Mouse (Mus musculus) inflammation-experienced regulatory T-cells, adult 6 months (primary cell): Measurements from ENCODE around the gene Tnr. TPM values are rescaled to one million over a fixed set of nuclear protein-coding genes. Genes with fewer than 3 reads are reported as not detected.
A peak's percentile ranks its signal among the peaks of the same experiment; 100 is the strongest.

Source experiments
- ATAC-seq: one replicate; pipeline ENCODE4 v1.8.0; 2017
- polyA plus RNA-seq, 3 experiments: library from polyadenylated mRNA; unstranded; fragments of 100-300 nt; shearing (Covaris generic); gene quantifications; one replicate each; pipeline ENCODE4 v1.2.1; 2017

Gene Tnr
- polyA plus RNA-seq, 3 experiments from 2014 or later: 0.05 TPM; not detected in 2

DNA sequence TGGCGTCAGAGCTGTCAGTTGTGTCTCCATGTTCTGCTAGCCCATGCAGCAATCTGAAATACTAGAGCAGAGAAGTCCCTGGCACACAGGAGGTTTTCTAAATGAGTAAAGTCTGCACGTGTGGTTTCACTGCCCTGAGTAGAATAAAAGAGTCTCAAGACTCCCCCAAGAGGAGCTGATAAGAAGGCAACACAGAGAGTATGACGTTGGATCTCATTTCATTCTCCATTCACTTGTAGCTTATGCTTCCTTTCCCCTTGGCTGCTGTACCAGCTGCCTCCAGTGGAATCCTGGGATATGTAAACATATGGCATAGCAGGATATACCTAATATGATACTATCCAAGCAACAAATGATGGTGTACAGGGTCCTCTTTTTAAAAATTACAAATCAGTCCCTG, 285.9 kb downstream of the Tnr start:
- ATAC-seq: no peak

DNA sequence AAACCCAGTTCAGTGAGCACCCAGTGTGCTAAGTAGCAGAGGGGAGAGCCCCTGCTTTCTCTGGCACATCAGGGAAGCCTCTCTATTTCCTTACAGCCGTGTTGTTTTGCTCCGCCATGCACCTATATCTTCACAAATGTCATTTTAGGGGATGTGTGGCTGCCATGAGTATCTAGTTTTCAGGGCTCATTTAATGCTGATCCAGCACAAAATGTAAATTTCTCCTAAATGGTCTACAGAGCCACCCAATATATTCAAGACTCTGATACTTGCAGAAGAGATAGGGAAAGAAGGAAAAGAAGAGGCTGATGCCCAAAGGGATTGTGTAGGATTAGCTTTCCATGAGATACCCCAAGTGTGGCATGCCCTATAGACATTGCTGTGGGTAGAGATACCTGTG, 288.2 kb downstream of the Tnr start:
- no peak for ATAC-seq

DNA sequence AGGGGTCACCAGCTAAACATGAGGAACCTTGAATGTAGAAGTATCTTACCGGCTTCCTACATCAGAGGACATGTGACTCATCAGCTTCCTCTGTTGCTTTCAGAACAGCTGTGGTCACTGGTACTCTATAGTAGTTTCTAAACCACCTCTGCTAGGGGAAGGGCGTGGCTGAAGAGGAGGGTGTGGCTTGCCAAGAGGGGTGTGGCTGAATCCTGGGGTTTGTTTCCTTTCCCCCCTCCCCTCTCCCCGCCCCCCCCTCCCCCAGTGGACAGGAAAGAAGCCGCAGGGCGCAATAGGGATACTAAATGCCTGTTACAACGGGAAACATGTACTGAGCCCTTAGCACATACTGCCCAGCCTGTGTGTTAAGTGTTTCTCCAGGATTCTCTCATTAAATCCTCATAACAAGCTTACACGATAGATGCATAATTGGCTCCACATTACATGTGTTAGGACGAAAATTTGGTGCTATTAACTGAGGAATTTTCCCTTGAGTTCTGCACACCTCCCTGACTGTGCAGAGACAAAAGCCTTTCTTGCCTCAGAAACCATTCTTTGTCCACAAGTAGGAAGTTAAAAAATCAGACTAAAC, 289.3 kb downstream of the Tnr start:
- ATAC-seq: peak; percentile 93

DNA sequence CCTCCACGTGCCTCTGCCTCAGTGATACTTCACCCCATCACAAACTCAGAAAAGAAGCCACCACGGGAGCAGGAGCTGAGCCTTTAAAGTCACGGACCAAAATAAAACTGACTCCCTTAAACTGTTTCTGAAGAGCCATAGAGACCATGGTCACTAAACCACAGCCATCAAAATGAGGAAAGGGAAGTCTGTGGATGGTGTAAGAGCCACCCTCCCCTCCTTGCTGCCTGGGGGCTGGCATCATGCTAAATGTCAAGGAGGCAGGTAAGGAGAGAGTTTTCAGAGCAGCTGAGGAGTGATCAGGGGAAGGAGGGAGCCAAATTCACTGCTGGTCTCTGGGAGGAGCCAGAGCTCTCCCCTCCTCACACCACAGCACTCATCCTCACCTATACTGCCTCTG, 290.8 kb downstream of the Tnr start:
- no peak for ATAC-seq

DNA sequence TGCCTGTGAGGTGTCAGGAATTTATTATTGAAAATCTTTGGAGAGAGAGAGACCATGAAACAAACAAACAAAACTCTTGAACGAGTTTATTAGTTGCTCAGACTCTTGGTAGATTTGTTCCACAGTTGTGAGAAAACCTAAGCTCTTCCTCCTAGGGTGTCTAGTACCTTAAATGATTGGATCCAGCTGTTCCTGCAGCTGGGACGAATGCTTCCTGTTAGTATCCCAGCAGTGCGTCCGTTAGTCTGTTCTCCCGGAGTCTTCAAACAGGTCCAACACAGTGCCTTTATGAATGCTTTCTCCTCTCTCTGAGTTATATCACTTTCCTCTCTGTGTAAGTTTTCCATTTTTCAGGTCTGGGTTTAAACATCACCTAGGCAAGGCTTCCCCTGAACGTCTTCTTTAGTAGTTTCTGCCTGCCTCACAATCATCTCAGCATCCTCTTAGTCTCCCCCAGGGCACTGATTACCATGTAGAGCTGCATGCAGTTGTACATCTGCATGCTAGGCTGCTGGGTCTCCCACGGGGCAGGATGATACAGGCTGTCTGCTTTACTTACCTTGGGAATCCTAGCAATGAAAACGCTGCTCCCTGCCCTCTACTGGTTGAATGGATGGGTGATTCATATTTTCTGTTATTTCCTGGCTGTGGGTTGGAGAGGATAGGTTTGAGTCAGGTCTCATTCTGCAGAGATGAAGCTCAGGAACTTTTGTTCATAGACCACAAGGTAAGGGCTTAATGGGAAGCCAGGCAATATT, 293.2 kb downstream of the Tnr start:
- ATAC-seq: no peak

DNA sequence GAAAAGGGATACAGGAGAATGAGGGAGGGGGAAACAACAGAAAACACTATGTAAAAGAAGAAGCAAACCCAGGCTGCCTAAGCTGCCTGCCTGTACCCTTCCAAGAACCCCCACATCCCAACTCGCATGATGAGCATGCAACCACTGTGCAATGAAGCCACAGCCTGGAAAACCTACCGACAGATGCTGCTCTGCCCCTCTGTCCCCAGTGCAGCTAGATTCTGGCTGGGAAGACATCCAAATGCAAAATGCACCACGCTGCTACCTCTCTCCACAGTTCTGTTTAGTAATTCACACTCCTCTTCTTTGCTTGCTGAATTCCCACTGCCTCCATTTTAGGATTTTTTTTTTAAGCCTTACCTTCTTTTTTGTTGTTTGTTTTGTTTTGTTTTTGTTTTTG, 295.9 kb downstream of the Tnr start:
- ATAC-seq: no peak

DNA sequence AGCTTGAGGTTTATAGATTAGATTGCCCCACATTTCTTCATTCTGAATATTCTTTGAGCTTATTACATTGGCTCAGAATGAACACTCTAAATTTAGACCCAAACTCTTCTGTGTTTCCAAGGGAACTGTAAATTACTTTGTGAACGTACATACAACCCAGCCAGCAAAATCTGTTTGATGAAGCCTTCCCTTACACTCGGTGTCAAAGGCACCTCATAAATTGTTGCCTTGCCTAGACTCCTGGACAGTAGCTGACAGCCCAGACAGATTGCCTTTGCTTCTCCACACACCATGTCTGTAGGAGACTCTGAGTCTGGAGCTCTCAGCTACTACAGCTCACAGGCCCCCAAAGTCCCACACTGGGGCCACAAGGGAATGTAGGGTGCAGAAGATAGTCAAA, 298.8 kb downstream of the Tnr start:
- ATAC-seq: no peak

DNA sequence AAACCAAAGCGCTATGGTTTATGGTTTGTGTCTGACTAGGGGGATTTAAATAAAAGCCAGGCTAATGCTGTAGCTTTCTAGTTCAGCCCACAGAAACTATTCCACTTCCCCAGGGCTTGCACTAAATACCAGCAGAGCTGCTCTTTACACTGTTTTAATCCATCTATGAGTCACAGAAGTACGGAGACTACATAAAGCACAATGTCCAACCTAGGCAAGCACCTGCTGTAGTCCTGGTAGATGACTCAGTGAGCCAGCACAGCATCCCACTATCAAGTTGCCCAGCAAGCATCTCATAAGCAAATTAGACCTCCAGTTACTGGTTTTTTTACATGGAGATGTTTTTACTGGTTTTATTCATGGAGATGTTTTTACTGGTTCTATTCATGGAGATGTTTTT, 305.0 kb downstream of the Tnr start:
- no peak for ATAC-seq

DNA sequence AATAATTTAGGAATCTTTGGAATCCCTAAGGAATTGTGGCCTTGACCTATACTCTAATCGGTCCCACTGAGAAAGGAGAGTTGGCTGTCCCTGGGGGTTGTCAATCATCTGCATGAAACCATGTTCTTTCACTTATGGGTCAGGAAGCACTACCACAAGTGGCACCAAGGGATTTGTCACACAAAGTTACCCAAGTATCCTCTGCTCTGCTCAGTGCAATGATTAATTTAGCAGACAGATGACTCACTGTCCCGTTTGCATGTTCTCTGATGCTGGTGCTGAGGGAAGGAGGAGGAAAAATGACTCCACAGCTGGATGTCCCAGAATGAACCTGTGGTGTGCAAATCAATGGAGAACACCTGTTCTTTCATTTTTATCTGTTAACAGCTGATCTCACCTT, 309.6 kb downstream of the Tnr start:
- ATAC-seq: no peak

DNA sequence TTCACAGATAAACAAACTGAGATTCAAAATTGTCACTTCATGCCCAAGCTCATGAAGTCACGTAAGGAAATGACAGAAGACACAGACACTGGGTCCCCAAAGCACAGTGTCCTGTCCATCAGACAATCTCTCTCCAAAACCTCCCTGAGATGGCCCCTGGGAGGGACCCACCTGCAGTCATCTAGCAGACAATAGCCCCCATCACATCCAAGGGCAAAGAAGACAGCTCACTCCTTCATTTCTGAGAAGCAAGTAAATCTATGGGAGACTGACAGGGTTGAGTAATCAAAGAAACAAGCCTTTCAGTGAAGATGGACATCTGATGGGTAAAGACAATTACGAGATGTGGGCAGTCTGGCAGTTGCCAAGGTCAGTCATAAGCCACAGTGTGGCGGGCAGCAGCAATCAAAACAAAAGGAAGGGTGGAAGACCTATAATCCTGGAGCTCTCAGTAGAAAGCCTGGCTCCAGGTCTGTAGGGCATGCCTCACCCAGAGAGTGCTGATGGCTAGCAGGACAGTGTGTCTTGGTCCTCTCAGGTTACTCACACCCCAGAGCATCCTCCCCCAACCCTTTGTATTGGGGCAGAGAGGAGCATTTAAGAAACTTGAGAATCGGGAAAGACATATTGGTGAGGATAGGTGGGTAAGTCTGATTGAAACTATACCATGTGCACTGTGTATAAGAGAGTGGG, 310.2 kb downstream of the Tnr start:
- no peak for ATAC-seq

DNA sequence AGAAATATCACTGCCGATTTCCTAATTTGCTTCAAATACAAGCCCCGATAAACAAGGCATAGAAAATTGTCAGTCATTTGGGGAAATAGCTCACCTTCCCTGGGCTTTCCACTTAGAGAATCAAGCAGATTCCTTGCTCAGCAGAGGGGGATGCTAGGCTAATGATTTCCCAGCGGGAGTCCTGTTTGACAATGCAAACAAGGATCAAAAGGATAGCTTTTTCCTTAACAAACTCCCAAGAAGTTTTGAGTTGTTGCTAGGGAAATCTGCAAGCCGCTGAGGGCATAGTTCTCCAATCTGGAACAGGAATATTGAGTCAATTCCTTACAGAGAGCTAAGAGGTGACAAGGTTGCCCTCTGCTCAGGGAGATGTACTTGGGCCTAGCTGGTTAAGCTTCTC, 311.6 kb downstream of the Tnr start:
- ATAC-seq: no peak

DNA sequence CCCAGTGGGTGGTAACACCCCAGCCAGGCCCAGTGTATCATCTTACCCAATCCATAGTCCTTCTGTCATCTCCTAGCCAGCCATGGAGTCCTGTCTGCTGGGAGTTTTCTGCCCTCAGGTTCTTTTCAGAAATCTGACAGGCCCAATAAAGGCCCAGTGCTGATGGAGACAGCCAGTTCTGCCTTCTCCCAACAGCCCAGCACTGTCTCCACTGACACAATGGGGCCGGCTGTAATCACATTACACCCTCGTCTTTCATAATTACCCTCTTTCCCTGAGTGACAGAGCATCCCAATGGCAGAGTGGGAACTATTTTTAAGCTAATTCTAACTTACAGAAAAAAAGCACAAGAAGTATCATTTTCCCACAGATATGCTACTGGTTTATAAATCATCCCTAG, 316.8 kb downstream of the Tnr start:
- ATAC-seq: no peak

DNA sequence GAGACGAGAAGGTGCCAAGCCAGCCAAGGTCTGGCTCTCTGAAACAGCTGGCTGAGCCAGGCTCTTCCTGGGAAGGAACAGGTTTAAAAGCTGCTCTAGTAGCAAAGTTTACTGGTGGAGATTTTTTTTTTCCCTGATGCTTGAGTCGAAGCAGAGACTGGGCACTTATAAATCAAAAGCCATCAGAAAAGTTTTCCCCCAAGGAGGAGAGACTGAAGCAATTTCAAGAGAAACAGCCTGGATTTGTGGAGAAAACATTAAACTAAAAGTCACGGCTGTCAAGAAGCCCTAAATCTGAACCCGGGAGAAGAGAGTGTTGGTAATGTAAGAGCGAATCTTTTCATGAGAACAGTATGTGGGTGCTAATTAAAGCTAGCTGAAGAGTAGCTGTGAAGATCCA, 319.3 kb downstream of the Tnr start:
- ATAC-seq: no peak

DNA sequence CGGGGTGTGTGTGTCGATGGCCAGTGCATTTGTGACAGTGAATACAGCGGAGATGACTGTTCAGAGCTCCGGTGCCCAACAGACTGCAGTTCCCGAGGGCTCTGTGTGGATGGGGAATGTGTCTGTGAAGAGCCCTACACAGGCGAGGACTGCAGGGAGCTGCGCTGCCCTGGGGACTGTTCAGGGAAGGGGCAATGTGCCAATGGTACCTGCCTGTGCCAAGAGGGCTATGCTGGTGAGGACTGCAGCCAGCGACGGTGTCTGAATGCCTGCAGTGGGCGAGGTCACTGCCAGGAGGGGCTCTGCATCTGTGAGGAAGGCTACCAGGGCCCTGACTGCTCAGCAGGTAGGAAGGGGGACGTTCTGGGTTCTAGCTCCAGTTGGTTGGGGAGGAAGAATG, 328.5 kb downstream of the Tnr start:
- ATAC-seq: no peak

DNA sequence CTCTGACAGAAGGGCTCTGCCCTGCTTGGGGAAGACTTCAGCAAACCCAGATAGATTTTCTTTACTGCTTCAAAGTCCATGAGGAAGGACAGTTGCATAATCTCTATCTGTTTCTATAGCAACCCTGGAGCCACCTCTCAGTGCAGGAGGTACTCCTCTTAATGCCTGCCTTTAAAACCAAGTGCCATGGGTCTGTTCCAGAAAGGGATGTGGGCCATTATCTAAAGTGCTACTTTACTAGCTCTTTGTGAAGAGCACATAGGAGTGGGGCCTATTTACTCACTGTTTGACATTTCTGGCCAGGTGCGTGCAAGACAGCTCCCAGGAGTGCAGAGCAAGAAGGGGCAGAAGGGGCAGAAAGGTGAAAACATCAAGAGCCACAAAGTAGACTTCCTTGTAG, 330.7 kb downstream of the Tnr start:
- no peak for ATAC-seq

DNA sequence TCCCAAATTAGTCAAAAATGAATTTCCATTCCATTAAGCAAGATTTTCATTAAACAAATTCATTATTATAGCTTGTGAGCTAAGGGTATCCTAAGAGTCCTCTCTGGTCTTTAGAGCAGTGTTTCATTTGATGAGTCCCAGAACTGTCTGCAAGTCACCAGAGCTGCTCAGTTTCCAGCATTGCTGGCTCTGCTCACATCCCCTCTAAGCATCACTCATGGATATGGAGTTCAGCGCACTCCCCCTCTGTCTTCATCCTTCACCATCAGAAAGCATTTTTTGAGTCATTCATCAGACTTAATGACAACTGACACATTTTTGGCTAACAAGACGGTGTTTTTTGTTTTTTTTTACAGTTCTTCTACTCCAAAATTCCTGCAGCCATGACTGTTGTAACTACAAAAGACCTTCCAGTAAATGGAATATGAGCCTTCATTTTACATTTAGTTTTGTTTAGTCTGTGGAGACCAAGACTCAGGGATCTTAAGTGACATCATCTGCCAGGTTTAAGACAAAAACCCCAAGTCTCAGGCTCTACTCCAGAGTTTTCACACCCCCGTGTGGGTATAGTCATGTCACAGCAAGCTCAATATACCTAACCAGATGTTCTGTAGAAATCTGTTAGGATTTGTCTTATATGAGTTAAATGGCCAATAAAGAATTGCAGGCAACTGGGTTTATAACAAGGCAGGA, 338.4 kb downstream of the Tnr start:
- ATAC-seq: no peak

DNA sequence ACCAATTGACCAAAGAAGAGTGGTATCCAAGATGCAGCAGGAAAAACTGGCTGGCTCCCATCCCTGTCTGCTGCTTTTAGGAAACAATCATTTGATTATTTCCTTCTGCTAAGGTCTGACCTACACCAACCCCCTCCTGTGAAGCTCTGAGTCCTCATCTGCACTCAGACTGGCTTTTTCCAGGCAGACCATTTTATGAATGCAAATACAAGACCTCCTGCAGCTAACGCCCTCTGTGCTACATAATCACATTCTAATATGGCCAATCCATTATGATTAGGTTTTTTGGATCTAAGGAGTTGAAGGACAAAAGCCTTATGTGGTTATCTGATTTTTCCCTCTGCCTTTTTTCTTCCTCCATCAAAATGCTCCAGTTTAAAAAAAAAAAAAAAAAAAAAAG, 342.1 kb downstream of the Tnr start:
- no peak for ATAC-seq

DNA sequence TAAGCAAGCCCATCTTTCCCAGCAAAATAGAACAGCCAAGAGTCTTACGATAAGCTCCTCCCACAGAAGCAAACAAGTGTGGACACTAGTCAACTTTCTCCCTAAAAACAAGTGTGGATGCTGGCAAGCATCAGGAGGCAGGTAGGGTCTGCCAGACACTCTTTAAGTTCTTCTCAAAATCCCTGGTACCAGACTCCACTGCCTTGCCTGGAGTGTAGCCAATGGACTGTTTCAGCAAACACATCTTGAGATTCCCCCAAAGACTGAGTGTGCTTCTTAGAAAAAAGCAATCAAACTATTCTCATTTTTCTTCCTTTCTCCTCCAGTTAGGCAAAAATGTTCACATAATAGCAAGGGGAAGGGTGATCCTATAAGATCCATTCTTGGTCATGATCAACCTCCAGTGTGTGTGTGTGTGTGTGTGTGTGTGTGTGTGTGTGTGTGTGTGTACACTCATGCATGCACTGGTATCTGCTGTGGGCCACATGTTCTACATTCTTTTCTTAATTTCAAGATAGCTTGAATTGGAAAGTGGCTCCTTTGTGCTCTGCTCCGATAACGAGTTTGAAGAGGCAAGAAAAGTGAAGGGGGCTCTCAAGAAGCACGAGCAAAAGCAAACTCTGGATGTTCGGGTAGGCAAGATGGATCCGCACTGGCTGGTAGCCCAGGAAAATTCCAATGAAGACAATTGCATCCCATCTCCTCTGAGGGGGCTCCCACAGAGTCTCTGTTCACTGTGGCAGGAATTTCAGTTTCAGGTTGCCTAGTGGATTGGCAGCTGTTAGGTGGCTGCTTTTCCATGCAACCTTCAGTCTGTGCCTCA, 346.3 kb downstream of the Tnr start:
- no peak for ATAC-seq

DNA sequence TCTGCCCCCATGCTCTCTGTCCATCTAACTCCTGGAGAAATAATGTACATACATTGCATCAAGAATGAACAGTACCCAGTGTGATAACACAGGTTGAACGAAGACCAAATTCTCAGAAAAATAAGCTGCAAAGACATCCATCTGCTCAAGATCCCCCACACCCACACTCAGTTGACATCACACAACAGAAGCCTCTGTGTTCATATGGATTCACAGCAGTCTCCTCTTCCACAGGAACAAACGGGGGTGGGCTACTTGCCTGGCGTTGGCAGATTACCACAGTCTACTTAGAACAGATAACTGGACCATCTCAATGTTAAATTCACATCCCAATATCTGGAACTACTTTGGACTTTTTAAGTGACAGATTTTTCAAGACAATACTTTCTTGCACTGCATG, 349.3 kb downstream of the Tnr start:
- ATAC-seq: no peak

DNA sequence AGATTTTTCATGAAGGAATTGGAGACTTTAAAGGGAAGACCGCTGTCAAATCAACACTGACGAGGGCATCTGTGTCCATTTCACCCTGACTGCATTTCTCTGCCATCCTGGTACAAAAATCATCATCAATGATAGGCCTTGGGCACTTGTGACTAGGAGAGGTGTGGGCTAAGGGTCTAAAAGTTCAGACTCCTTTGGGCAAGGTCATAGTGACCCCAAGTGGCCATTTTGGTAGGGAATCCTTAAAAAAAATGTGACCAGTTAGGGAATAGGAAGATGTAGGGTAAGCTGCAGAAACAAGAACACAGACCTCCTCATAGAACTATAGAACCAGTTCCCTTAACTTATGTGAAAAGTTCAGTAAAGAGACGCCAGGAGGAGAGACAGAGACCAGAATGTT, 355.1 kb downstream of the Tnr start:
- ATAC-seq: no peak

DNA sequence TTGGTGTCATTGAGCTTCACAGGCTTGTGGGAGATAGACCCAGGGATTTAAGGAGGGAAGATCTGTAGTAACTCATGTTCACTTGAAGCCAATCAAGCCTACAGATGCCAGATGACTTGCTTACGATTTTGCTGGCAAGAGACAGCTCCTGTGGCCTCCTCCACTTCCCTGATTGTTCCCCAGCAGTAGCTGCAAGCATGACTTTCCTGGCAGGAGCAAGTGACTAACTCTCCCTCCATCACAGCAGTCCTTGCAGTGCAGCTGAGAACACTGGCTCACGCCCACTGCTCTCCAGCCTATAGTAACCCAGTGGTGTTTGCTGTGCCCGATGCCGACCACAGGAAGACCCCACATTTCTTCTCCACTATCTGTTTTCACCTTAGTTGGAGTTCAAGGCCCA, 356.3 kb downstream of the Tnr start:
- ATAC-seq: no peak

DNA sequence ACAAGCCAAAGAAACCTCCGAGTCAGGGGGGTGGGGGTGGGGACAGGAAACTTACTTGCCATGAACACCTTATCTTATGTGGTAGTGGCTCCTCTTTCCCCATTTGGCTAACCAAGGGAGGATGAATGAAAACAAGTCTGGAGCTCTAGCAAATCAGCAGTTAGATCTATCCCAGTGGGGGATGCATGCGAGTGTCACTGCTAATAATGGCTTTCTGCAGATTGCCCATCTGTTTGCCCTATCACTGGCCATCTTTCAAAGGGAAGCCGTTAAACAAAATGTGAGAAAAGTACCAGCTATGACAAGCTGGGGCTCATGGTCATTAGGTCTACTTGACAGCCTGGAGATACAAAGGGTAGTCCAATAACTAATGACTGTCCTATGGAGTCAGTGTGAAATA, 361.9 kb downstream of the Tnr start:
- no peak for ATAC-seq

DNA sequence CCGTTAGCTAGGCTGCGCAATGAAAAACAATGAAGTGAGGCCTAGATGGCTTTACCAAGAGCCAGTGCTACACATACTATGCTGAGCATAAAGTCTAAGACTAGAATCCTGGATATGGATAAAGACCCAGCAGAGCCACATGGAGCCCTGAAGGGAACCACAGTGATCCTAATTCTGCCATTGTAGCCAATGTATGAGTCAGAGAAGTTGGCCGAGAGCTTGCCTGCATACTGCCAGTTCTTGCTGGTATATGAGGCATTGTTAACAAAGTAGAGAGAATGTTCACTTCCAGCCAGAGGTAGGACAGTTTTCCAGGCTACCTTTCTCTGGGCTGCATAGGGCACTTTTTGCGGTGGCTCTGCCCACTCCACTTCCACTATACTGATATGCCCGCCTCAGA, 365.0 kb downstream of the Tnr start:
- no peak for ATAC-seq
